Mouse (Mus musculus): Measurements from ENCODE around the gene Cnpy2.

- TF ChIP-seq CTCF (IDR thresholded peaks at IDR 0.05; ENCODE audit: insufficient read depth, low read length) (0 out of 2 replicates have a peak, but pooled peaks have one; percentile 27), POLR2A (IDR thresholded peaks at IDR 0.05; ENCODE audit: borderline replicate concordance, extremely low read depth, low read depth, low read length) (no peak)
These were observed 18.0 kb downstream of the Cnpy2 start for GRCm38 (mm10) chr10:128340257-128340656.
